Mouse (Mus musculus) left cerebral cortex, postnatal 36 days (tissue): Measurements from ENCODE around the gene 1700037C18Rik. TPM values are rescaled to one million over a fixed set of nuclear protein-coding genes. Genes with fewer than 3 reads are reported as not detected.

ENCODE experiments used
- DNase-seq, 2 experiments: peaks; one replicate each; pipeline ENCODE4 v3.0.0; 2021 to 2022; ENCODE audit warnings: low spot score in 2 of 2, mixed read lengths in 1 of 2
- intact Hi-C: fragments of 180-260 bp; cut with DNase I; formaldehyde crosslinking; loops from one replicate; pipeline ENCODE4 v1.15.1; 2025
- total RNA-seq, 2 experiments: library from RNA; stranded (reverse); gene quantifications; 2 replicates each; pipeline ENCODE4 v1.2.3; 2021

Gene 1700037C18Rik
- 10 to 100 TPM; 10.1 to 11.1 TPM for total RNA-seq

GRCm38 (mm10) chr16:3908537-3909111, at the start of gene 1700037C18Rik, which contains the start of gene Cluap1:
Gene 1700037C18Rik, minus strand, starts transcription at chr16:3908689.
Gene Cluap1, plus strand, starts transcription at chr16:3908801.
- intact Hi-C loops, result no loop called here
- DNase-seq, result peak; percentile 92 to 95

- intact Hi-C loops, result no loop called here
- no peak for DNase-seq
Measured at GRCm38 (mm10) chr16:3956369-3956768, 47.9 kb upstream of the 1700037C18Rik start.

- DNase-seq, result no peak
- intact Hi-C loops, result no loop called here
Measured at GRCm38 (mm10) chr16:3951141-3951540, 42.7 kb upstream of the 1700037C18Rik start.

- intact Hi-C loops, result no loop called here
- no peak for DNase-seq
Measured at GRCm38 (mm10) chr16:3934701-3935100, 26.2 kb upstream of the 1700037C18Rik start.

GRCm38 (mm10) chr16:3934091-3934490, 25.6 kb upstream of the 1700037C18Rik start:
- no peak for DNase-seq
- intact Hi-C loops, result no loop called here

GRCm38 (mm10) chr16:3933536-3933935, 25.0 kb upstream of the 1700037C18Rik start:
- DNase-seq, result no peak
- intact Hi-C loops, result no loop called here

GRCm38 (mm10) chr16:3929151-3929550, 20.7 kb upstream of the 1700037C18Rik start:
- intact Hi-C loops, result no loop called here
- no peak for DNase-seq

GRCm38 (mm10) chr16:3928582-3928981, 20.1 kb upstream of the 1700037C18Rik start:
- no peak for DNase-seq

GRCm38 (mm10) chr16:3923966-3924365, 15.5 kb upstream of the 1700037C18Rik start:
- intact Hi-C loops, result no loop called here
- DNase-seq, result no peak

More at GRCm38 (mm10) chr16:3928582-3928981, 20.1 kb upstream of the 1700037C18Rik start:
- intact Hi-C loops, result no loop called here

GRCm38 (mm10) chr16:3923515-3923914, 15.0 kb upstream of the 1700037C18Rik start:
- DNase-seq, result no peak
- intact Hi-C loops, result no loop called here

- intact Hi-C loops, result no loop called here
- no peak for DNase-seq
Measured at GRCm38 (mm10) chr16:3920756-3921155, 12.3 kb upstream of the 1700037C18Rik start.

- no peak for DNase-seq
- intact Hi-C loops, result no loop called here
Measured at GRCm38 (mm10) chr16:3909118-3909517, 629 bp upstream of the 1700037C18Rik start.

- no peak for DNase-seq
- intact Hi-C loops, result no loop called here
Measured at GRCm38 (mm10) chr16:3907471-3907870, 1.0 kb downstream of the 1700037C18Rik start.

- intact Hi-C loops, result no loop called here
- no peak for DNase-seq
Measured at GRCm38 (mm10) chr16:3896553-3896952, 11.9 kb downstream of the 1700037C18Rik start.

GRCm38 (mm10) chr16:3896046-3896445, 12.4 kb downstream of the 1700037C18Rik start:
- DNase-seq, result no peak
- intact Hi-C loops, result no loop called here

- DNase-seq, result no peak
- intact Hi-C loops, result no loop called here
Measured at GRCm38 (mm10) chr16:3895173-3895792, 13.2 kb downstream of the 1700037C18Rik start.

- DNase-seq, result no peak
- intact Hi-C loops, result no loop called here
Measured at GRCm38 (mm10) chr16:3893739-3894138, 14.8 kb downstream of the 1700037C18Rik start.

- intact Hi-C loops, result no loop called here
- no peak for DNase-seq
Measured at GRCm38 (mm10) chr16:3891621-3892295, 16.7 kb downstream of the 1700037C18Rik start.

GRCm38 (mm10) chr16:3885065-3885670, 23.3 kb downstream of the 1700037C18Rik start:
- no peak for DNase-seq
- intact Hi-C loops, result loop anchor here (10.0 kb wide), 1 partner anchor 140 kb away; the partner anchor contains the start of gene Zfp263
